Mouse (Mus musculus) testis, adult 2 months (tissue): Measurements from ENCODE around the gene Krt7.

Experiments used
- CTCF ChIP-seq: fragments of 200-500 bp; IDR thresholded peaks from 2 replicates; pipeline ENCODE4 v1.5.1; 2012; ENCODE audit warnings: low read depth, mild to moderate bottlenecking, inconsistent platforms, low read length, moderate library complexity; ENCODE audit not compliant: control insufficient read depth, insufficient read depth, insufficient replicate concordance
- POLR2A ChIP-seq: fragments of 200-500 bp; IDR thresholded peaks from 2 replicates; pipeline ENCODE4 v1.6.1; 2012; ENCODE audit warnings: low read depth, mild to moderate bottlenecking, inconsistent platforms, low read length, moderate library complexity; ENCODE audit not compliant: control insufficient read depth

DNA sequence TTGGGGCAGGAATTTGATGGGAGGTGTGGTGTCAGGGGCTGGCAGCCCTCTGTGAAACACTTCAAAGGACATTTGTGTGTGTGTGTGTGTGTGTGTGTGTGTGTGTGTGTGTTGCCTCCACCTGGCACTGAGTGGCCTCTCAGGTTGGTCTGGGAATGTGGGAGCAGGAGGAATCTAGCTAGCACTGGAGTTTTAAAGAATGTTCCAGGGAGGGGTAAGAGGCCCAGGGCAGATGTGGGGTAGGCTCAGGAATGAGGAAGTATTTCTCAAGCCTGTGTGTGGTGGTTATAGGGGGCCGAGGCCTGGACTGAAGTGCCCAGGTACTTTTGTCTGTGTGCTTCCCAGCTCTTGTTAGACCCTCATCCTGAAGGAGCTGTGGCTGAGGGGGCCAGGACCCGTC lies at the start of gene Krt7:
- no peak for TF ChIP-seq CTCF
- no peak for TF ChIP-seq POLR2A
